In the genomic region with DNA sequence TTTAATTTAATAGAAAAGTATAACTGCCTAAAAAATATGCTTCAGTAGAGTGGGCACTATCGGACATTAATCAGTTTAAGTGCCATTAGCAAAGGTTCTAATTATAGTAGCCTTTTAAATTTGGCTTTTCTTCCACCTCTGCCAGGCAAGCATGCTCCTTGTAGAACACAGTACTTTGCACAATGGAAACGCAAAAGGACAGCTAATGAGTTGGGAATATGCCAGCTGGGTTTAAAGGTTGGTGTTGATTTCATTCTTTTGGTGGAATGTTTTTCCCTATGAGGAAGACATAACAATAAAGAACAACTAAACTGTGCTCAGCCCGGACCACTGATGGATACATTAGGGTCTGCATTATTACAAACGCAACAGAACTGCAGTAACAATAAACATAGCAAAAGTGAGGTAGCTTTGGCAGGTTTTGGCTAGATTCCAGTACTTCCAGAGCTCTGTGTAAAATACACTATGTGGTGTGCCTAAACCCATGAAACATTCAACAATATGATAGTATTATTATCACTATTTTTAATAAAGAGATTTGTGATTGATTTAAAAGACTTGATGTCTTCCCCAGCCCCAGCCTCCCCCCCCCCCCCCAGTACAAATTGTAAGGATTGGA, we compare ENCODE assay signal across 18 mouse cellular contexts. TPM values are rescaled to one million over a fixed set of nuclear protein-coding genes. Genes with fewer than 3 reads are reported as not detected.
DNase-seq lines count a peak whose midpoint lies in the region; ATAC-seq and TF ChIP-seq lines count a peak whose summit lies in the region.
"Had no signal": no experiment of that assay in that cellular context is flagged by ENCODE, and none has a peak within 500 bp of the region (broad histone marks: within the 10 kb centered on the region; RNA-seq: fewer than 3 reads in every experiment).

No protein-coding gene starts in this region.

- no peak overlapping the region for H3K4me3 ChIP-seq in forebrain, embryonic 14.5 days (ENCODE audit: low read depth, low read length)
- no peak overlapping the region for H3K4me3 ChIP-seq in forebrain, embryonic 10.5 days
- H3K4me3 ChIP-seq in heart, postnatal 0 days (ENCODE audit: low read depth, low read length) = no peak overlapping the region
- H3K4me3 ChIP-seq in heart, embryonic 11.5 days (ENCODE audit: low read depth, low read length) = no peak overlapping the region
- no peak overlapping the region for H3K4me3 ChIP-seq in limb, embryonic 14.5 days (replicated peaks; ENCODE audit: low read length)
- no peak overlapping the region for H3K4me3 ChIP-seq in limb, embryonic 10.5 days
- H3K4me3 ChIP-seq: embryonic facial prominence, embryonic 12.5 days; hindbrain, embryonic 15.5 days; left cerebral cortex, adult 2 months; liver, embryonic 15.5 days; neural tube, embryonic 12.5 days had no signal

- peaks cover 3% of the 10 kb centered on the region; the same call in 1 of the 2 replicates for H3K27me3 ChIP-seq in forebrain, embryonic 14.5 days (replicated peaks; ENCODE audit: control insufficient read depth, insufficient read depth, low read length)
- peaks cover 7% of the 10 kb centered on the region; the same call in 1 of the 2 replicates for H3K27me3 ChIP-seq in forebrain, embryonic 10.5 days (ENCODE audit: poor library complexity, severe bottlenecking)
- H3K27me3 ChIP-seq in heart, postnatal 0 days (ENCODE audit: control insufficient read depth, insufficient read depth, low read length) = no peaks in the 10 kb centered on the region
- no peaks in the 10 kb centered on the region for H3K27me3 ChIP-seq in heart, embryonic 11.5 days (ENCODE audit: control insufficient read depth, insufficient read depth, low read length)
- no peaks in the 10 kb centered on the region for H3K27me3 ChIP-seq in limb, embryonic 14.5 days (ENCODE audit: control insufficient read depth, insufficient read depth, low read length)
- no peaks in the 10 kb centered on the region for H3K27me3 ChIP-seq in limb, embryonic 10.5 days (ENCODE audit: low read depth, poor library complexity, severe bottlenecking)
- H3K27me3 ChIP-seq: embryonic facial prominence, embryonic 12.5 days; hindbrain, embryonic 15.5 days; liver, embryonic 15.5 days; neural tube, embryonic 12.5 days had no signal

- TF ChIP-seq POLR2A in limb, embryonic 14.5 days (IDR thresholded peaks at IDR 0.05; ENCODE audit: borderline replicate concordance, extremely low read depth, insufficient read depth, insufficient read length) = no peak

- no peak overlapping the region for H3K27ac ChIP-seq in forebrain, embryonic 14.5 days (ENCODE audit: low read depth, low read length)
- H3K27ac ChIP-seq in forebrain, embryonic 10.5 days = no peak overlapping the region
- H3K27ac ChIP-seq in heart, postnatal 0 days (ENCODE audit: low read depth) = 0 out of 2 replicates have a peak overlapping the region, but pooled peaks have one; percentile 20
- H3K27ac ChIP-seq in heart, embryonic 11.5 days (ENCODE audit: low read depth, low read length) = no peak overlapping the region
- H3K27ac ChIP-seq in limb, embryonic 14.5 days (replicated peaks; ENCODE audit: low read depth, low read length) = no peak overlapping the region
- H3K27ac ChIP-seq in limb, embryonic 10.5 days = no peak overlapping the region
- H3K27ac ChIP-seq: embryonic facial prominence, embryonic 12.5 days; hindbrain, embryonic 15.5 days; left cerebral cortex, adult 2 months; liver, embryonic 15.5 days; neural tube, embryonic 12.5 days had no signal

- H3K9me3 ChIP-seq in forebrain, embryonic 14.5 days (replicated peaks; ENCODE audit: control insufficient read depth, low read length) = no peaks in the 10 kb centered on the region
- no peaks in the 10 kb centered on the region for H3K9me3 ChIP-seq in forebrain, embryonic 10.5 days
- H3K9me3 ChIP-seq in heart, postnatal 0 days (replicated peaks; ENCODE audit: control insufficient read depth, low read length) = no peaks in the 10 kb centered on the region
- H3K9me3 ChIP-seq in heart, embryonic 11.5 days (replicated peaks; ENCODE audit: control insufficient read depth, low read length) = no peaks in the 10 kb centered on the region
- no peaks in the 10 kb centered on the region for H3K9me3 ChIP-seq in limb, embryonic 14.5 days (ENCODE audit: control insufficient read depth, low read length)
- no peaks in the 10 kb centered on the region for H3K9me3 ChIP-seq in limb, embryonic 10.5 days (replicated peaks)
- H3K9me3 ChIP-seq: embryonic facial prominence, embryonic 12.5 days; hindbrain, embryonic 15.5 days; liver, embryonic 15.5 days; neural tube, embryonic 12.5 days had no signal

- H3K4me1 ChIP-seq in forebrain, embryonic 14.5 days (ENCODE audit: control insufficient read depth, insufficient read depth, low read length) = peaks cover 4% of the 10 kb centered on the region; the same call in 1 of the 2 replicates
- peaks cover 12% of the 10 kb centered on the region for H3K4me1 ChIP-seq in forebrain, embryonic 10.5 days
- peaks cover 35% of the 10 kb centered on the region for H3K4me1 ChIP-seq in heart, postnatal 0 days (ENCODE audit: control insufficient read depth, insufficient read depth)
- peaks cover 24% of the 10 kb centered on the region; the same call in 1 of the 2 replicates for H3K4me1 ChIP-seq in heart, embryonic 11.5 days (ENCODE audit: control insufficient read depth, insufficient read depth, low read length)
- H3K4me1 ChIP-seq in limb, embryonic 14.5 days (ENCODE audit: control insufficient read depth, insufficient read depth, low read length) = 0 out of 2 replicates have a peak, but pooled peaks cover 2% of the 10 kb centered on the region
- peaks cover 11% of the 10 kb centered on the region for H3K4me1 ChIP-seq in limb, embryonic 10.5 days
- H3K4me1 ChIP-seq: hindbrain, embryonic 15.5 days; liver, embryonic 15.5 days; neural tube, embryonic 12.5 days had no signal

- TF ChIP-seq EP300 in heart, postnatal 0 days (IDR thresholded peaks at IDR 0.05; ENCODE audit: low read depth) = no peak

- TF ChIP-seq CTCF in heart, postnatal 0 days (IDR thresholded peaks at IDR 0.05; ENCODE audit: low read depth) = no peak

- H3K36me3 ChIP-seq in forebrain, embryonic 14.5 days (ENCODE audit: control insufficient read depth, insufficient read depth, low read length) = no peaks in the 10 kb centered on the region
- no peaks in the 10 kb centered on the region for H3K36me3 ChIP-seq in forebrain, embryonic 10.5 days (replicated peaks)
- no peaks in the 10 kb centered on the region for H3K36me3 ChIP-seq in heart, postnatal 0 days (replicated peaks; ENCODE audit: control insufficient read depth, insufficient read depth, low read length)
- H3K36me3 ChIP-seq in heart, embryonic 11.5 days (ENCODE audit: control insufficient read depth, insufficient read depth, low read length) = no peaks in the 10 kb centered on the region
- no peaks in the 10 kb centered on the region for H3K36me3 ChIP-seq in limb, embryonic 14.5 days (ENCODE audit: control insufficient read depth, insufficient read depth, low read length)
- H3K36me3 ChIP-seq in limb, embryonic 10.5 days = no peaks in the 10 kb centered on the region
- H3K36me3 ChIP-seq: embryonic facial prominence, embryonic 12.5 days; hindbrain, embryonic 15.5 days; liver, embryonic 15.5 days; neural tube, embryonic 12.5 days had no signal

- H3K9ac ChIP-seq in forebrain, embryonic 14.5 days (ENCODE audit: low read length) = no peak overlapping the region
- no peak overlapping the region for H3K9ac ChIP-seq in heart, postnatal 0 days (replicated peaks; ENCODE audit: low read depth, low read length)
- no peak overlapping the region for H3K9ac ChIP-seq in heart, embryonic 11.5 days (ENCODE audit: low read depth, low read length)
- no peak overlapping the region for H3K9ac ChIP-seq in limb, embryonic 14.5 days (ENCODE audit: low read depth, low read length, severe bottlenecking)
- H3K9ac ChIP-seq: embryonic facial prominence, embryonic 12.5 days; hindbrain, embryonic 15.5 days; liver, embryonic 15.5 days; neural tube, embryonic 12.5 days had no signal

- peak; percentile 57; the same call in 1 of the 2 replicates for ATAC-seq in forebrain, embryonic 14.5 days
- ATAC-seq in heart, postnatal 0 days (ENCODE audit: insufficient read depth, low read depth) = no peak
- no peak for ATAC-seq in heart, embryonic 11.5 days (replicated peaks; ENCODE audit: insufficient number of reproducible peaks, low FRiP score, low TSS enrichment)
- ATAC-seq in limb, embryonic 14.5 days (ENCODE audit: low FRiP score, low read depth) = no peak
- ATAC-seq: intestine, postnatal 0 days had no signal

- peak; percentile 69 for DNase-seq in forebrain, embryonic 14.5 days (ENCODE audit: low spot score)
- no peak for DNase-seq in forebrain, embryonic 10.5 days (ENCODE audit: extremely low spot score, low spot score)
- no peak for DNase-seq in heart, postnatal 0 days (ENCODE audit: low spot score)
- peak; percentile 18 for DNase-seq in limb, embryonic 14.5 days (ENCODE audit: low spot score)
- DNase-seq in limb, embryonic 10.5 days (ENCODE audit: low spot score) = no peak
- DNase-seq in Muller cell, postnatal 12 days (ENCODE audit: inconsistent ontology term) = peak; percentile 37
- DNase-seq in spleen, postnatal 10 days (ENCODE audit: low spot score in 2 of 2) = no peak
- DNase-seq: cerebellum, adult 2 months; gastrocnemius, postnatal 14 days; lung, postnatal 14 days; thymus, postnatal 25 days had no signal

- 11% methylated on average over 4 of the region's 4 CpGs for whole genome bisulfite sequencing in forebrain, embryonic 14.5 days
- 80% methylated on average over 4 of the region's 4 CpGs for WGBS in forebrain, embryonic 10.5 days
- WGBS in heart, postnatal 0 days = 38% methylated on average over 4 of the region's 4 CpGs
- 63% methylated on average over 4 of the region's 4 CpGs for WGBS in heart, embryonic 11.5 days (ENCODE audit: insufficient replicate concordance)
- 53% methylated on average over 4 of the region's 4 CpGs for WGBS in limb, embryonic 14.5 days
- 88% methylated on average over 4 of the region's 4 CpGs for WGBS in limb, embryonic 10.5 days

- H3K4me2 ChIP-seq in forebrain, embryonic 14.5 days (ENCODE audit: low read length) = no peak overlapping the region
- H3K4me2 ChIP-seq in heart, postnatal 0 days (ENCODE audit: low read depth, low read length) = no peak overlapping the region
- no peak overlapping the region for H3K4me2 ChIP-seq in heart, embryonic 11.5 days
- H3K4me2 ChIP-seq in limb, embryonic 14.5 days (replicated peaks; ENCODE audit: low read depth, low read length, severe bottlenecking) = no peak overlapping the region
- H3K4me2 ChIP-seq: embryonic facial prominence, embryonic 12.5 days; hindbrain, embryonic 15.5 days; liver, embryonic 15.5 days; neural tube, embryonic 12.5 days had no signal

RNA-seq across cellular contexts. Expression of a gene that starts 16.2 kb away (rescaled TPM):
- polyA plus RNA-seq in forebrain, embryonic 14.5 days (2014; fragmentation: Nextera tagmentation; extraction: Ambion mirVana) = 4.7 and 6.6 TPM in 2 replicates
- polyA plus RNA-seq in forebrain, embryonic 10.5 days (2016; fragmentation: Nextera tagmentation; extraction: Ambion mirVana) = 1.9 and 2.1 TPM in 2 replicates
- total RNA-seq in heart, postnatal 0 days (2014; rRNA removed; ENCODE audit: low replicate concordance) = 185 and 253 TPM in 2 replicates
- polyA plus RNA-seq in heart, postnatal 0 days (2015; fragmentation: Nextera tagmentation; extraction: Ambion mirVana) = 190 and 192 TPM in 2 replicates
- polyA plus RNA-seq in heart, embryonic 11.5 days (2014; fragmentation: Nextera tagmentation; extraction: Ambion mirVana) = 107 and 123 TPM in 2 replicates
- polyA plus RNA-seq in limb, embryonic 14.5 days (2012; rRNA removed) = 20.6 and 25.6 TPM in 2 replicates
- polyA plus RNA-seq in limb, embryonic 14.5 days (2014; fragmentation: Nextera tagmentation; extraction: Ambion mirVana) = 43.6 and 50.9 TPM in 2 replicates
- 1.9 and 3.1 TPM in 2 replicates for polyA plus RNA-seq in limb, embryonic 10.5 days (2016; fragmentation: Nextera tagmentation; extraction: Ambion mirVana)

Comparison
In these comparisons a context has a peak if more than half of its experiments do, and no peak if none do; other contexts are left out.
1. DNase-seq: peak in forebrain, embryonic 14.5 days (single experiment), limb, embryonic 14.5 days (single experiment) and Muller cell, postnatal 12 days (single experiment); none in forebrain, embryonic 10.5 days (single experiment), heart, postnatal 0 days (single experiment), limb, embryonic 10.5 days (single experiment) and spleen, postnatal 10 days (0 of 2).